Mouse (Mus musculus) intestine, embryonic 14.5 days (tissue): ENCODE data around the gene Myh9. TPM values are rescaled to one million over a fixed set of nuclear protein-coding genes. Genes with fewer than 3 reads are reported as not detected.

Experiments used
- ATAC-seq: fragments of 200-750 bp; cut with Nextera tagmentation; replicated peaks from 2 replicates; pipeline ENCODE4 v1.8.0; 2017; ENCODE audit warnings: low read depth, moderate number of reproducible peaks, moderate TSS enrichment, moderate library complexity; ENCODE audit not compliant: low FRiP score, low TSS enrichment
- DNase-seq: peaks from one replicate; pipeline ENCODE4 v3.0.0-alpha.2; 2018; ENCODE audit warnings: low spot score
- H3K27ac ChIP-seq: fragments of 300-500 bp; sonication (generic); 2 replicates; pipeline ENCODE4 v1.5.1; 2014; ENCODE audit warnings: low read depth, mild to moderate bottlenecking, control low read depth
- H3K27me3 ChIP-seq: fragments of 300-500 bp; sonication (generic); replicated peaks from 2 replicates; pipeline ENCODE4 v1.6.1; 2014; ENCODE audit warnings: low read length, control low read depth; ENCODE audit not compliant: control insufficient read depth, insufficient read depth
- H3K36me3 ChIP-seq: fragments of 300-500 bp; sonication (generic); 2 replicates; pipeline ENCODE4 v1.6.1; 2014; ENCODE audit warnings: low read length, control low read depth; ENCODE audit not compliant: control insufficient read depth, insufficient read depth
- H3K4me1 ChIP-seq: fragments of 300-500 bp; sonication (generic); replicated peaks from 2 replicates; pipeline ENCODE4 v1.6.1; 2014; ENCODE audit warnings: low read length, control low read depth, mixed read lengths; ENCODE audit not compliant: control insufficient read depth, insufficient read depth
- H3K4me2 ChIP-seq: fragments of 300-500 bp; sonication (generic); 2 replicates; pipeline ENCODE4 v1.6.1; 2014; ENCODE audit warnings: low read length
- H3K4me3 ChIP-seq: fragments of 300-500 bp; sonication (generic); 2 replicates; pipeline ENCODE4 v1.5.1; 2014; ENCODE audit warnings: low read depth, low read length, control low read depth, mixed read lengths
- H3K9ac ChIP-seq: fragments of 300-500 bp; sonication (generic); 2 replicates; pipeline ENCODE4 v1.6.1; 2014; ENCODE audit warnings: mild to moderate bottlenecking, low read length
- H3K9me3 ChIP-seq: fragments of 300-500 bp; sonication (generic); 2 replicates; pipeline ENCODE4 v1.6.1; 2016; ENCODE audit warnings: low read length, control low read depth; ENCODE audit not compliant: control insufficient read depth
- WGBS: fragments of 180-500 bp; shearing (Covaris S2); extraction: QIAGEN DNeasy Blood & Tissue Kit; methylation state at CpG from one replicate; pipeline ENCODE4 v1.1.7; 2014; 5-methylcytosine and 5-hydroxymethylcytosine counted together
- polyA plus RNA-seq: library from polyadenylated mRNA; unstranded; fragments of >200 nt; fragmentation: Nextera tagmentation; extraction: Ambion mirVana; gene quantifications from 2 replicates; pipeline ENCODE4 v1.2.1, GENCODE M21; 2014

The Myh9 gene
- polyA plus RNA-seq, 1 experiment from 2014 or later = 72.2 TPM

- ATAC-seq (no peak), DNase-seq (no peak)
- Histone ChIP-seq H3K27ac (no peak overlapping the region), H3K9ac (no peak overlapping the region), H3K4me1 (peaks cover 8% of the 10 kb centered on the region), H3K36me3 (peaks cover 93% of the 10 kb centered on the region), H3K4me2 (no peak overlapping the region), H3K27me3 (no peaks in the 10 kb centered on the region), H3K4me3 (no peak overlapping the region), H3K9me3 (no peaks in the 10 kb centered on the region)
- 89% methylated on average over 4 of the region's 4 CpGs for WGBS
These were observed 48.9 kb downstream of the Myh9 start for GRCm38 (mm10) chr15:77793094-77793493.

- 83% methylated on average over 9 of the region's 9 CpGs for WGBS
- ATAC-seq (no peak), DNase-seq (no peak)
- H3K4me1 ChIP-seq = no peaks in the 10 kb centered on the region
- H3K9me3 ChIP-seq = no peaks in the 10 kb centered on the region
- no peaks in the 10 kb centered on the region for H3K27me3 ChIP-seq
- no peak overlapping the region for H3K9ac ChIP-seq
- no peak overlapping the region for H3K4me2 ChIP-seq
- H3K27ac ChIP-seq = no peak overlapping the region
- peaks cover 96% of the 10 kb centered on the region for H3K36me3 ChIP-seq
- no peak overlapping the region for H3K4me3 ChIP-seq
These were observed 49.9 kb downstream of the Myh9 start for GRCm38 (mm10) chr15:77792056-77792455.

GRCm38 (mm10) chr15:77790656-77791405 is 51.1 kb downstream of the Myh9 start:
- Histone ChIP-seq H3K4me3 (no peak overlapping the region), H3K27me3 (no peaks in the 10 kb centered on the region), H3K4me1 (no peaks in the 10 kb centered on the region), H3K36me3 (peaks cover 98% of the 10 kb centered on the region), H3K27ac (no peak overlapping the region), H3K4me2 (no peak overlapping the region), H3K9ac (no peak overlapping the region), H3K9me3 (no peaks in the 10 kb centered on the region)
- ATAC-seq = no peak
- DNase-seq = no peak
- 92% methylated on average over 21 of the region's 21 CpGs for WGBS

- no peak overlapping the region for H3K9ac ChIP-seq
- 86% methylated on average over 3 of the region's 3 CpGs for WGBS
- ATAC-seq = no peak
- no peaks in the 10 kb centered on the region for H3K27me3 ChIP-seq
- H3K36me3 ChIP-seq = peaks cover 98% of the 10 kb centered on the region
- no peak overlapping the region for H3K27ac ChIP-seq
- H3K4me1 ChIP-seq = no peaks in the 10 kb centered on the region
- no peak for DNase-seq
- H3K9me3 ChIP-seq = no peaks in the 10 kb centered on the region
- no peak overlapping the region for H3K4me2 ChIP-seq
- H3K4me3 ChIP-seq = no peak overlapping the region
These were observed 52.8 kb downstream of the Myh9 start for GRCm38 (mm10) chr15:77789186-77789585.

- H3K9ac ChIP-seq = no peak overlapping the region
- H3K9me3 ChIP-seq = no peaks in the 10 kb centered on the region
- DNase-seq (no peak), ATAC-seq (no peak)
- no peak overlapping the region for H3K4me3 ChIP-seq
- H3K36me3 ChIP-seq = peaks cover 98% of the 10 kb centered on the region
- no peak overlapping the region for H3K4me2 ChIP-seq
- no peaks in the 10 kb centered on the region for H3K4me1 ChIP-seq
- H3K27ac ChIP-seq = no peak overlapping the region
- 93% methylated on average over 6 of the region's 6 CpGs for WGBS
- H3K27me3 ChIP-seq = no peaks in the 10 kb centered on the region
These were observed 53.6 kb downstream of the Myh9 start for GRCm38 (mm10) chr15:77788356-77788755.

GRCm38 (mm10) chr15:77785807-77786206 is 56.2 kb downstream of the Myh9 start:
- H3K27me3 ChIP-seq = no peaks in the 10 kb centered on the region
- H3K4me2 ChIP-seq = no peak overlapping the region
- ATAC-seq (no peak), DNase-seq (no peak)
- H3K4me1 ChIP-seq = no peaks in the 10 kb centered on the region
- H3K36me3 ChIP-seq = peaks cover 100% of the 10 kb centered on the region
- no peak overlapping the region for H3K4me3 ChIP-seq
- 85% methylated on average over 1 of the region's 1 CpGs for WGBS
- H3K27ac ChIP-seq = no peak overlapping the region
- no peaks in the 10 kb centered on the region for H3K9me3 ChIP-seq
- H3K9ac ChIP-seq = no peak overlapping the region

GRCm38 (mm10) chr15:77784039-77784824 is 57.7 kb downstream of the Myh9 start:
- no peaks in the 10 kb centered on the region for H3K9me3 ChIP-seq
- H3K9ac ChIP-seq = no peak overlapping the region
- no peak overlapping the region for H3K4me3 ChIP-seq
- peaks cover 100% of the 10 kb centered on the region for H3K36me3 ChIP-seq
- H3K27me3 ChIP-seq = no peaks in the 10 kb centered on the region
- H3K27ac ChIP-seq = no peak overlapping the region
- no peak overlapping the region for H3K4me2 ChIP-seq
- DNase-seq = no peak
- ATAC-seq = no peak
- WGBS = 76% methylated on average over 22 of the region's 22 CpGs
- no peaks in the 10 kb centered on the region for H3K4me1 ChIP-seq

GRCm38 (mm10) chr15:77782449-77783014 is 59.4 kb downstream of the Myh9 start:
- Histone ChIP-seq H3K4me2 (no peak overlapping the region), H3K27ac (no peak overlapping the region), H3K36me3 (peaks cover 99% of the 10 kb centered on the region), H3K27me3 (no peaks in the 10 kb centered on the region), H3K4me1 (no peaks in the 10 kb centered on the region), H3K9ac (no peak overlapping the region), H3K4me3 (no peak overlapping the region), H3K9me3 (no peaks in the 10 kb centered on the region)
- DNase-seq (no peak), ATAC-seq (no peak; the same call in 1 of the 2 replicates)
- 78% methylated on average over 11 of the region's 11 CpGs for WGBS
